ENCODE assay signal across 17 mouse cellular contexts in the genomic region with DNA sequence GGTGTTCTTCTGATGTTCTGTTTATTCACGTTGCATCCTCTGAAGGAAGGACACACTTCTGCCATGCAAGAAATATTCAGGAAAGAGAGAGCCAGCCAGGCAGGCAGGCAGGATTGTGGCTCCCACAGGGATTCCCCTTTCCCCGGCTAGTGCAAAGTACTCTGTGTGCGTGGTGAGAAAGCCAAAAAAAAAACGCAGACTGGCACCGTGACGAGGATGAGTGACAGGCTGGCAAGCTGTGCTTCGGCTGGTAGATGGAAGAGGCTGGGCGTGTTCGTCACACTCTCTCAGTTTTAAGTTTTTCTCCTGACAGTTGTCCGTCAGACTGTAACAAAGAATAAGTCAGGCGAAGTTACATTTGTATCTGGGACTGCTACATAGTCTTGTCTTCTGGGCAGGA. TPM values are rescaled to one million over a fixed set of nuclear protein-coding genes. Genes with fewer than 3 reads are reported as not detected.
DNase-seq lines count a peak whose midpoint lies in the region; ATAC-seq lines count a peak whose summit lies in the region.
"Had no signal": no experiment of that assay in that cellular context is flagged by ENCODE, and none has a peak within 500 bp of the region (broad histone marks: within the 10 kb centered on the region; RNA-seq: fewer than 3 reads in every experiment).

No protein-coding gene starts in this region.

- peak; percentile 26 for DNase-seq in forebrain, embryonic 14.5 days (ENCODE audit: low spot score)
- DNase-seq in layer of hippocampus, adult 11-12 months (ENCODE audit: low spot score), result peak; percentile 15
- no peak for DNase-seq in layer of hippocampus, adult 9-10 months (ENCODE audit: low spot score)
- DNase-seq in layer of hippocampus, postnatal 14 days (ENCODE audit: low spot score in 2 of 2), result peak; percentile 24 to 65
- DNase-seq in urinary bladder, postnatal 4 days (ENCODE audit: low spot score in 2 of 2), result no peak
- DNase-seq in Muller cell, postnatal 12 days (ENCODE audit: inconsistent ontology term), result no peak
- DNase-seq: adrenal gland, postnatal 14 days; cerebellum, adult 2 months; gastrocnemius, postnatal 14 days; heart, postnatal 36 days had no signal

- H3K4me3 ChIP-seq in forebrain, embryonic 14.5 days (ENCODE audit: low read depth, low read length), result no peak overlapping the region
- no peak overlapping the region for H3K4me3 ChIP-seq in forebrain, embryonic 16.5 days (replicated peaks; ENCODE audit: low read length)
- H3K4me3 ChIP-seq: embryonic facial prominence, embryonic 12.5 days; heart, embryonic 13.5 days; hindbrain, embryonic 15.5 days had no signal

- WGBS in forebrain, embryonic 14.5 days, result 76% methylated on average over 11 of the region's 11 CpGs
- WGBS in forebrain, embryonic 16.5 days, result 69% methylated on average over 11 of the region's 11 CpGs

- no peak overlapping the region for H3K9ac ChIP-seq in forebrain, embryonic 14.5 days (ENCODE audit: low read length)
- H3K9ac ChIP-seq in forebrain, embryonic 16.5 days (replicated peaks; ENCODE audit: low read depth, low read length), result no peak overlapping the region
- H3K9ac ChIP-seq: embryonic facial prominence, embryonic 12.5 days; heart, embryonic 13.5 days; hindbrain, embryonic 15.5 days had no signal

- no peaks in the 10 kb centered on the region for H3K36me3 ChIP-seq in forebrain, embryonic 14.5 days (ENCODE audit: control insufficient read depth, insufficient read depth, low read length)
- H3K36me3 ChIP-seq in forebrain, embryonic 16.5 days (ENCODE audit: control insufficient read depth, insufficient read depth), result no peaks in the 10 kb centered on the region
- H3K36me3 ChIP-seq: embryonic facial prominence, embryonic 12.5 days; heart, embryonic 13.5 days; hindbrain, embryonic 15.5 days had no signal

- H3K4me1 ChIP-seq in forebrain, embryonic 14.5 days (ENCODE audit: control insufficient read depth, insufficient read depth, low read length), result 0 out of 2 replicates have a peak, but pooled peaks cover 2% of the 10 kb centered on the region
- no peaks in the 10 kb centered on the region for H3K4me1 ChIP-seq in forebrain, embryonic 16.5 days (replicated peaks; ENCODE audit: control insufficient read depth, insufficient read depth, low read length)

- H3K27ac ChIP-seq in forebrain, embryonic 14.5 days (ENCODE audit: low read depth, low read length), result no peak overlapping the region
- no peak overlapping the region for H3K27ac ChIP-seq in forebrain, embryonic 16.5 days (ENCODE audit: low read length)
- H3K27ac ChIP-seq: embryonic facial prominence, embryonic 12.5 days; heart, embryonic 13.5 days; hindbrain, embryonic 15.5 days had no signal

- H3K9me3 ChIP-seq in forebrain, embryonic 14.5 days (replicated peaks; ENCODE audit: control insufficient read depth, low read length), result no peaks in the 10 kb centered on the region
- no peaks in the 10 kb centered on the region for H3K9me3 ChIP-seq in forebrain, embryonic 16.5 days (ENCODE audit: control insufficient read depth, low read length)
- H3K9me3 ChIP-seq: embryonic facial prominence, embryonic 12.5 days; heart, embryonic 13.5 days; hindbrain, embryonic 15.5 days had no signal

- H3K27me3 ChIP-seq in forebrain, embryonic 14.5 days (replicated peaks; ENCODE audit: control insufficient read depth, insufficient read depth, low read length), result no peaks in the 10 kb centered on the region
- H3K27me3 ChIP-seq in forebrain, embryonic 16.5 days (replicated peaks; ENCODE audit: control insufficient read depth, insufficient read depth, low read length), result no peaks in the 10 kb centered on the region
- H3K27me3 ChIP-seq: embryonic facial prominence, embryonic 12.5 days; heart, embryonic 13.5 days; hindbrain, embryonic 15.5 days had no signal

- no peak for ATAC-seq in forebrain, embryonic 14.5 days
- ATAC-seq in forebrain, embryonic 16.5 days, result no peak
- ATAC-seq: activated CD4-positive, CD25-positive, alpha-beta regulatory T cell, adult 4 months; Patski had no signal

- H3K4me2 ChIP-seq in forebrain, embryonic 14.5 days (ENCODE audit: low read length), result no peak overlapping the region
- H3K4me2 ChIP-seq in forebrain, embryonic 16.5 days (ENCODE audit: low read length), result no peak overlapping the region
- H3K4me2 ChIP-seq: embryonic facial prominence, embryonic 12.5 days; heart, embryonic 13.5 days; hindbrain, embryonic 15.5 days had no signal

RNA-seq across cellular contexts. Expression of a gene that starts 24.2 kb away (rescaled TPM):
- polyA plus RNA-seq in forebrain, embryonic 14.5 days (2014; fragmentation: Nextera tagmentation; extraction: Ambion mirVana), result 20.5 and 25.7 TPM in 2 replicates
- 26.0 and 30.1 TPM in 2 replicates for polyA plus RNA-seq in forebrain, embryonic 16.5 days (2015; fragmentation: Nextera tagmentation; extraction: Ambion mirVana)
- total RNA-seq in layer of hippocampus, postnatal 14 days (2021), result 10 to 100 TPM; 35.7 to 39.4 TPM
- total RNA-seq: MEL had no signal
- polyA plus RNA-seq: Patski had no signal

Comparison
In these comparisons a context has a peak if more than half of its experiments do, and no peak if none do; other contexts are left out.
1. DNase-seq: peak in forebrain, embryonic 14.5 days (single experiment), layer of hippocampus, adult 11-12 months (single experiment) and layer of hippocampus, postnatal 14 days (2 of 2); none in layer of hippocampus, adult 9-10 months (single experiment), urinary bladder, postnatal 4 days (0 of 2) and Muller cell, postnatal 12 days (single experiment).